Mouse (Mus musculus): ENCODE results near the gene Tinagl1. TPM values are rescaled to one million over a fixed set of nuclear protein-coding genes. Genes with fewer than 3 reads are reported as not detected.

The Tinagl1 gene
- polyA plus RNA-seq, 1 experiment from 2014 or later: 11.0 TPM

DNA sequence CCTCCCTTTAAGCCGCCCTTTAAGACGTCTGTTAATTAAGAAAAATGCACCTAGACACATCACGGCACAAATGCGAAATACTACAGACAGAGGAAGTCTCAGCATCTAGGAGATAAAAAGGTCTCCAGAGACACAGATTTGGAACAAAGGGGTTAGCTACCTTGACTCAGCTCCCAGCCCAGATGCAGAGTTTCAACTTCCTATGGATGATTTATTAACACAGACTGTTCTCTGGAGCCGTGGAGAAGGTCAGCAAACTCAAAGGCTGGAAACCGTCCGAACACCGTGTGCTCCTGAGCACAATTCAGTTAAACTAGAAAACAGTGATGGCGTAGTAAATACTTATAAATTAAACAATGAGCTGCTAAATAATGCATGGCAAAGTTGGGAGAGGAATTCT lies 17.3 kb upstream of the Tinagl1 start:
- WGBS: 65% methylated on average over 9 of the region's 9 CpGs
- peaks cover 7% of the 10 kb centered on the region; the same call in 1 of the 2 replicates for H3K27me3 ChIP-seq
- no peak overlapping the region for H3K9ac ChIP-seq
- H3K9me3 ChIP-seq (replicated peaks): no peaks in the 10 kb centered on the region
- no peaks in the 10 kb centered on the region; the same call in none of the 2 replicates for H3K4me1 ChIP-seq
- no peak overlapping the region for H3K27ac ChIP-seq
- H3K36me3 ChIP-seq: no peaks in the 10 kb centered on the region
- no peak overlapping the region for H3K4me3 ChIP-seq
- no peak for ATAC-seq (ENCODE audit: low FRiP score)
- H3K4me2 ChIP-seq (replicated peaks): no peak overlapping the region

DNA sequence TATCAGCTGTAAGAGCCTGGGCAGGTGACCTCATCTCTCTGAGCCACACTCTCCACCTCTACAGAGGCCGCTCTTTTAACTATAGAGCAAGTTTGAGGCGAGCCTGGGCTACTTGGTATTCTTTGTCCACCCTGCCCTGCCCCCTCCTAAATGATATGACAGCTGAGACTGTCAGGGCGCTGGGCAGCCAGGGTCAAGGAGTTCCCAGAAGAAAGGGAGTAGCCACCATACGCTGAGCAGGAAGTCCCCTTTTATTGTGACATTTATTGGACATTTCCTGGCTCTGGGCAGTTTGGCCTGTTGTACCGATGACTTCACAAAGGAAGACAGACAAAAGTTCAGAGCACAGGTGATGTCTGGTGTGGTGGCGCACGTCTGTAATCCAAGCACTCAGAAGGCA lies 14.7 kb upstream of the Tinagl1 start:
- ATAC-seq (ENCODE audit: low FRiP score): no peak
- Histone ChIP-seq H3K9me3 (replicated peaks) (no peaks in the 10 kb centered on the region), H3K4me3 (no peak overlapping the region), H3K27me3 (0 out of 2 replicates have a peak, but pooled peaks cover 5% of the 10 kb centered on the region), H3K36me3 (no peaks in the 10 kb centered on the region), H3K4me1 (no peaks in the 10 kb centered on the region; the same call in 1 of the 2 replicates), H3K4me2 (replicated peaks) (no peak overlapping the region), H3K9ac (no peak overlapping the region), H3K27ac (no peak overlapping the region)
- WGBS: 68% methylated on average over 7 of the region's 7 CpGs

DNA sequence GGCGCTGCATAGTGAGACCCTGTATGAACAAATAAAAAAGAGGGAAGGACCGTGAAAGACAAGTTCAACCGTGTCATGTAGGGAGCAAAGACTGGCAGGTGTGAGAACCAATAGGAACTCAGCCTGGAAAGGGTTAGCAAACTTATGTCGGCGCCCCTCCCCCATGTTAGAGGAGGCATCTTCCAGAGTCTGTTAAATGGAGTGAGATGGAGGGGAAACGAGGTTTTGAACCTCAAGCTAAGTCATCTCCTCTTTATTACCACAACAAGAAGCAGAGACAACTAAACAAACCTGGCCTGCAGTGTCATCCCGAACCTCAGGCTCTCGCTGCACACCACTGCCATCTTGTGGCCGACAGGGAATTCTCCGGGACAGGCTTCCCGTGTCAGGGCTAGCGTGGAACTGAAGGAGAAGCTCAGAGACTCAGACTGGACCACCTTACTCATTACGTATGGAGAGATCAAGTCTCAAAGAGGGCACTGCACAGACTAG lies 13.9 kb upstream of the Tinagl1 start:
- H3K9ac ChIP-seq: no peak overlapping the region
- no peaks in the 10 kb centered on the region for H3K36me3 ChIP-seq
- ATAC-seq (ENCODE audit: low FRiP score): peak; percentile 40; the same call in 1 of the 2 replicates
- H3K4me3 ChIP-seq: no peak overlapping the region
- WGBS: 2% methylated on average over 13 of the region's 13 CpGs
- no peaks in the 10 kb centered on the region for H3K9me3 ChIP-seq (replicated peaks)
- no peak overlapping the region for H3K27ac ChIP-seq
- 0 out of 2 replicates have a peak, but pooled peaks cover 5% of the 10 kb centered on the region for H3K27me3 ChIP-seq
- no peaks in the 10 kb centered on the region; the same call in 1 of the 2 replicates for H3K4me1 ChIP-seq
- H3K4me2 ChIP-seq (replicated peaks): peak overlapping the region; percentile 40

DNA sequence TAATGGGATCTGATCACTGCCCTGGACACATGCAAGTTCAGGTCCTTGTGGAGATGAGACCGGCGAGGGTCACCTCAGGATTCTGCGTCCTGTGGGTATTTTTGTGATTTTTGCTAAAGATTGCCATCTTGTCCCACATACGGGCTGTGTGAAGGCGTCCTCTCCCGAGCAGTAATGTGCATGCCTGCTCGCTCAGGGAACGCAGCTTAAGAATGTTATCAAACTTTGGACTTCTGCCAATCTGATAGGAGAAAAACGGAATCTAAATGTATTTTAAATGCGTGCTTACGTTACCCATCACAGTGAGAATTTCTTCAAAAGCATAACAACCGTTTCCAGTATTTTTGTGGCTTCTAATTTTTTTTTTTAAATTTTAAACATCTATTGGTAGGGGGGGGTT lies 12.0 kb upstream of the Tinagl1 start:
- Histone ChIP-seq H3K27me3 (0 out of 2 replicates have a peak, but pooled peaks cover 1% of the 10 kb centered on the region), H3K4me2 (replicated peaks) (no peak overlapping the region), H3K4me3 (no peak overlapping the region), H3K4me1 (no peaks in the 10 kb centered on the region; the same call in 1 of the 2 replicates), H3K27ac (no peak overlapping the region), H3K9me3 (replicated peaks) (no peaks in the 10 kb centered on the region), H3K9ac (no peak overlapping the region), H3K36me3 (no peaks in the 10 kb centered on the region)
- 86% methylated on average over 12 of the region's 12 CpGs for WGBS
- ATAC-seq (ENCODE audit: low FRiP score): no peak

DNA sequence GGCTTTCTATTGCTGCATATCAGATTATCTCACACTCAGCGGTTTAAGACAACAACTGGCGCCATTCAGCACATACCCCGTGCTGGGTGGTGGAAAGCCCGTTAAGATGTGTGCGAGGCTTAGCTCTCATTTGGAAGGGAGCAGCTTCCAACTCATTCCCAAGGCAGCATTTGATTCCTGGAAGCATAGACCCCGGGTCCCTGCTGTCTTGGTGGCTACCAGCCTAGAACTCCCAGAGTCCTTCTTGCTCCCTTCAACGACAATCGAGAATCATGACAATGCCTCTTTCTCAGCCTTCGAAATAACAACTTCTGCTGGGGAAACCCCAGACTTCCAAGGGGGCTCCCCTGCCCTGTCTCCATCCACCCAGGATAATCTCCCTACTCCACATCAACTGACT lies 11.5 kb upstream of the Tinagl1 start:
- H3K4me1 ChIP-seq: no peaks in the 10 kb centered on the region; the same call in 1 of the 2 replicates
- no peak overlapping the region for H3K27ac ChIP-seq
- H3K27me3 ChIP-seq: no peaks in the 10 kb centered on the region
- no peaks in the 10 kb centered on the region for H3K36me3 ChIP-seq
- no peak for ATAC-seq (ENCODE audit: low FRiP score)
- no peak overlapping the region for H3K9ac ChIP-seq
- WGBS: 88% methylated on average over 9 of the region's 9 CpGs
- H3K4me2 ChIP-seq (replicated peaks): no peak overlapping the region
- no peaks in the 10 kb centered on the region for H3K9me3 ChIP-seq (replicated peaks)
- H3K4me3 ChIP-seq: no peak overlapping the region

DNA sequence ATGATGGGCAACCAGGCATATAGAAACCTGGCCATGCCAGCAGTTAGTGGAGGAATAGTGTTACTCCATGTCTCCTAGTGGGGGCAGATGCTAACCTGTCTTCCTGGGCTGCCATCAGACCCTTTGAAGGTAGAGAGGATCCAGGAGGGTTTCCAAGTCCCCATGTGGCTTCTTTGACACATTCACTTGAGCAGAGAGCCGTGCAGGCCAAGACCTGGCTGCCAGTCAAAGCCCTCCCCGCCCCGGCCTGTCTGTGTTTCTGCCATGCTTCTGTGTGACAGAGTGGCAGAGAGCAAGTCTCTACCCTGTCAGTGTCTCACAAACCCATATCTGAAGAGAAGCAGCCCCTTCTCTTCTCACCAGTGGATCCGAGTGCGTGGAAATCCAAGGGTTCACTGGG lies 9.0 kb upstream of the Tinagl1 start:
- H3K27ac ChIP-seq: no peak overlapping the region
- no peaks in the 10 kb centered on the region for H3K36me3 ChIP-seq
- H3K4me3 ChIP-seq: no peak overlapping the region
- H3K27me3 ChIP-seq: 0 out of 2 replicates have a peak, but pooled peaks cover 2% of the 10 kb centered on the region
- no peak for ATAC-seq (ENCODE audit: low FRiP score)
- no peak overlapping the region for H3K9ac ChIP-seq
- 89% methylated on average over 5 of the region's 5 CpGs for WGBS
- H3K4me2 ChIP-seq (replicated peaks): no peak overlapping the region
- no peaks in the 10 kb centered on the region for H3K9me3 ChIP-seq (replicated peaks)
- H3K4me1 ChIP-seq: no peaks in the 10 kb centered on the region; the same call in 1 of the 2 replicates

DNA sequence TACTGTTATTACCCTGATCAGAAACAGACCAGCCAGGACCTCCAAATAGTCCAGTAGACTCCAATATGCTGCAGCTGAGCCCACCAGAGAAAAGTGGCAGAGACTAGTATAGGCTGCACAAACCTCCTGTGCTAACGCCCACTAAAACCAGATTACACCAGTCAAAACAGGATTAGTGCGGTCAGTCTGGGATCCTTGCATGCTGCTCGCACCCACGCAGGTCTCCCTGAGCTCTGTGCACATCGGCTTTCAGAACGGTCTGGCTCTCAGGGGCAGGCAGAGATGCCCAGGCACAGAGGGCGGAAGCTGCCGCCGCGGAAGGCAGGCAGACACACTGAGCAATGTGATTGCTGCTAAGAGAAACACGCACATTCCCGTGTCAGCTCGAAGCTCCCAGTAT lies 8.1 kb upstream of the Tinagl1 start:
- Histone ChIP-seq H3K4me1 (no peaks in the 10 kb centered on the region), H3K36me3 (no peaks in the 10 kb centered on the region), H3K4me3 (no peak overlapping the region), H3K27ac (no peak overlapping the region), H3K9me3 (replicated peaks) (no peaks in the 10 kb centered on the region), H3K4me2 (replicated peaks) (no peak overlapping the region), H3K9ac (no peak overlapping the region), H3K27me3 (0 out of 2 replicates have a peak, but pooled peaks cover 2% of the 10 kb centered on the region)
- 81% methylated on average over 13 of the region's 13 CpGs for WGBS
- ATAC-seq (ENCODE audit: low FRiP score): no peak

DNA sequence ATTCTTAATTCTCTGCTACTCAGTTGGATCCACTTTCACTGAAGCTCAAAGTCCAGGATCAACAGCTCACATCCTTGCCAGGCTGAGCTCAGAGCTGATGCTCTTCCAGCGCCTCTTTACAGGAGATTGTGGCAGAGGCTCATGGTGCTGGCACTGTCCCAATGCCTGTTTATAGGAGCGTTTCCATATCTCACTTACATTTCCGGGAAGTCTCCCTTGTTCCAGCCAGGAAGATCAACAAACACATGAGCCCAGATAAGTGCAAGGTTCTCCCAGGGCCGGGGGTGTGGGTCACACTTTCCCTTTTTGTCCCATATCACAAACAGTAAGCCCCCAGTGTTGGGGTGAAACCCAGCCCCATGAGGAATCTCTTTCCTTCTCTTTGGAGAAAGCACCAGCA lies 7.0 kb upstream of the Tinagl1 start:
- H3K27me3 ChIP-seq: peaks cover 4% of the 10 kb centered on the region; the same call in 1 of the 2 replicates
- H3K4me2 ChIP-seq (replicated peaks): no peak overlapping the region
- no peak overlapping the region for H3K27ac ChIP-seq
- WGBS: 78% methylated on average over 4 of the region's 4 CpGs
- H3K9me3 ChIP-seq (replicated peaks): no peaks in the 10 kb centered on the region
- H3K36me3 ChIP-seq: no peaks in the 10 kb centered on the region
- peaks cover 1% of the 10 kb centered on the region; the same call in 1 of the 2 replicates for H3K4me1 ChIP-seq
- H3K9ac ChIP-seq: no peak overlapping the region
- ATAC-seq (ENCODE audit: low FRiP score): no peak
- no peak overlapping the region for H3K4me3 ChIP-seq

DNA sequence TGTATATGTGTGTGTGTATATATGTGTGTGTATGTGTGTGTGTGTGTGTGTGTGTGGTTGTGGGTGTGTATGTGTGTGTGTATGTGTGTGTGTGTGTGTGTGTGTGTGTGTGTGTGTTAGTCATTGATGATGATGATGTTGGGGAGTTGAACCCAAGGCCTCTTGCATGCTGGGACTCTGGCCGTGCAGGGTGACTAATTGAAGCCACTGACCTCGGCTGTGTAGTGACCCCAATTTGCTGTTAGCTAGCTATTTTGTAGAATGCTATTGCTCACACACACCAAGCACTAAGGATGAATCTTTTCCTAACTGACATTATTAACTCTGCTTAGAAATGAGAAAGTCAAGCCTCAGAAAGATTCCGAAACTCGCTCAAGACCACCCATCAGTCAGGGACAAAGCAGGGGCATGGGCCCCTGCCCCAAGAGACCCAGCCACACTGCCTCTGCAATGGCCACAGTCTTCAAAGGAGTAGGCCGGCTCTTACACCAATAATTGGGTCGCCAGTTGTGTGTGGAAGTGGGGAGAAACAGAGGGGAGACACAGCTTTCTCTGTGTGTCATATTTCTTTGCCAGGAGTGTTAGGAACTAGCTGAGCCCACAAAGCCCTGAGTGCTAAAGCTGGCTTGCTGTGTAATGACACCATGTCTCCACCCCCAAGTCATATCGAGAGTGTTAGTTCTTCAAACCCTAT lies 6.1 kb upstream of the Tinagl1 start:
- ATAC-seq (ENCODE audit: low FRiP score): no peak
- Histone ChIP-seq H3K9me3 (replicated peaks) (no peaks in the 10 kb centered on the region), H3K4me2 (replicated peaks) (no peak overlapping the region), H3K27ac (no peak overlapping the region), H3K4me1 (peaks cover 5% of the 10 kb centered on the region), H3K4me3 (no peak overlapping the region), H3K36me3 (no peaks in the 10 kb centered on the region), H3K9ac (no peak overlapping the region), H3K27me3 (peaks cover 8% of the 10 kb centered on the region; the same call in 1 of the 2 replicates)
- WGBS: 69% methylated on average over 7 of the region's 7 CpGs

DNA sequence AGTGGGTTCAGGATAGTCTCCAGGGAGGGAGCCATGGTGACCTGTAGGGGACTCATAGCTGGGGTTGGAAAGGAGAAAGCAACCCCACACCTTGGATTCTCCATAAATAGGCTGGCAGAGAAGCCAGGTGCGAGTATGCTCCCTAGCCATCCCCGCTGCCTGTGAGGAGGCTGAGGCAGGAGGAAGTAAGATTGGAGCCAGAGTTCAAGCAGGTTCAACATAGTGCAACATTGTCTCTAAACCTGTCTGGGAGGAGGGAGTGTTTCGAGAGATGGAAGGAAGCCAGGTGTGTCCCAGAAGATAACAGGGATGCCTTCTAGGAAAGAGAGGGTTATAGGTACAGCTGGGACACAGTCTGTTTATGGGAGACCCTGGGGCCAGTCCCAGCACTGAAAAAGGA lies 5.0 kb upstream of the Tinagl1 start:
- no peaks in the 10 kb centered on the region for H3K9me3 ChIP-seq (replicated peaks)
- H3K4me1 ChIP-seq: peaks cover 15% of the 10 kb centered on the region
- WGBS: 87% methylated on average over 3 of the region's 3 CpGs
- peaks cover 20% of the 10 kb centered on the region for H3K27me3 ChIP-seq
- no peak overlapping the region for H3K4me2 ChIP-seq (replicated peaks)
- no peak overlapping the region for H3K27ac ChIP-seq
- no peak overlapping the region for H3K4me3 ChIP-seq
- H3K36me3 ChIP-seq: no peaks in the 10 kb centered on the region
- H3K9ac ChIP-seq: no peak overlapping the region
- ATAC-seq (ENCODE audit: low FRiP score): no peak

DNA sequence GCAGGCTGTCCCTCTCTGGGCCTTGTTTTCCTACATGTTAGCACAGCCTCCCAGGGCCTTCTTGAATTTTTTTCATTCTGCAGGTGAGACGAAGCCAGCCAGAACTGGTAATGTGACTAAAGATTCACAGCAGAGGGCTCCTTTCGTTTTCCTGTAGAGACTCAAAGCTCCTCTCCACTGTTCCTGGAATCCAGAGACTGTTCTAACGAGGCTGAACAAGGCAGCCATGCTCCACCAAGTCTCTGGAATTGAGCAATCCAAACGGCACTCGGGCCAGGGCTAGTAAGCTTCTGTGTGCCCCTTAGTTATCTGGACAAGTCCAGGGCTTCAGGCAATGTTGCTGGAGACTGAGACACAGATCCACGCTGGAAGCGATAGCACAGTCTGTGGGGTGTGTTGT lies 2.6 kb upstream of the Tinagl1 start:
- Histone ChIP-seq H3K27me3 (peaks cover 40% of the 10 kb centered on the region), H3K9ac (no peak overlapping the region), H3K27ac (no peak overlapping the region), H3K9me3 (replicated peaks) (no peaks in the 10 kb centered on the region), H3K4me1 (peaks cover 27% of the 10 kb centered on the region), H3K36me3 (no peaks in the 10 kb centered on the region), H3K4me2 (replicated peaks) (no peak overlapping the region), H3K4me3 (no peak overlapping the region)
- 74% methylated on average over 7 of the region's 7 CpGs for WGBS
- ATAC-seq (ENCODE audit: low FRiP score): no peak

DNA sequence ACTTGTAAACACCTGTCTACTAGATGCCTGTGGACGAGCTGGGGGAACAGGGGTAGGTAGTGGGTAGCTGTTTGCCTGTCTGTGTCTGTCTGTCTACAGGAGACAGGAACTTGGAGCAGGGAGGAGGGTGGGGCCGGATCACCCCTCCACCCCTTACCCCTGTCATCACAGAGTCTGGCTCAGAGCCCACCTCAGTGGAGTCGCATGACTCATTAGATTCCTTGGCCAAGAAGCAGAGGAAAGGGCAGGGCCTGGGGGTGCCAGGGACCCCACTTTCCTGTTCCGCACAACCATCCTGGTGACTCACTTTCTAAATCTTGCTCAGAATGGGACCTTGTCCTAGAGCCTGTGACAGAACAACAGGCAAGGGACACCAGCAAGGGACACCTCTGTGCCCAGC lies 2.2 kb upstream of the Tinagl1 start:
- 71% methylated on average over 4 of the region's 4 CpGs for whole genome bisulfite sequencing
- Histone ChIP-seq H3K4me3 (no peak overlapping the region), H3K4me2 (replicated peaks) (no peak overlapping the region), H3K27ac (no peak overlapping the region), H3K36me3 (no peaks in the 10 kb centered on the region), H3K9ac (no peak overlapping the region), H3K9me3 (replicated peaks) (no peaks in the 10 kb centered on the region), H3K27me3 (peaks cover 40% of the 10 kb centered on the region), H3K4me1 (peaks cover 30% of the 10 kb centered on the region)
- ATAC-seq (ENCODE audit: low FRiP score): no peak
